Mouse (Mus musculus) brown adipose tissue, adult 24 weeks (tissue): ENCODE results near the gene H1foo. TPM values are rescaled to one million over a fixed set of nuclear protein-coding genes. Genes with fewer than 3 reads are reported as not detected.

Source experiments
- H3K27ac ChIP-seq: fragments of 200-500 bp; replicated peaks from 2 replicates; pipeline ENCODE4 v1.5.1; 2012; ENCODE audit warnings: low read depth, mild to moderate bottlenecking, low read length
- H3K4me1 ChIP-seq: fragments of 200-500 bp; 2 replicates; pipeline ENCODE4 v1.6.1; 2012; ENCODE audit warnings: low read length, mixed read lengths; ENCODE audit not compliant: control insufficient read depth, insufficient read depth, insufficient read length
- H3K4me3 ChIP-seq: fragments of 200-500 bp; 2 replicates; pipeline ENCODE4 v1.5.1; 2012; ENCODE audit warnings: low read depth, mild to moderate bottlenecking, low read length, moderate library complexity; ENCODE audit not compliant: insufficient read depth
- polyA plus RNA-seq: library from polyadenylated mRNA; stranded (reverse); fragments of >200 nt; gene quantifications from 2 replicates; pipeline ENCODE4 v1.2.4, GENCODE M21; 2012; ENCODE audit not compliant: missing spikeins, insufficient read depth, insufficient read length

The H1foo gene
- polyA plus RNA-seq, 1 experiment: not detected

GRCm38 (mm10) chr6:115914511-115915202 is 30.1 kb upstream of the H1foo start:
- H3K4me3 ChIP-seq: no peak overlapping the region
- H3K27ac ChIP-seq: no peak overlapping the region
- H3K4me1 ChIP-seq: peaks cover 43% of the 10 kb centered on the region

- H3K4me3 ChIP-seq: no peak overlapping the region
- H3K4me1 ChIP-seq: peaks cover 46% of the 10 kb centered on the region
- no peak overlapping the region for H3K27ac ChIP-seq
Measured at GRCm38 (mm10) chr6:115915601-115916445, 28.9 kb upstream of the H1foo start.

GRCm38 (mm10) chr6:115916611-115917010 is 28.1 kb upstream of the H1foo start:
- Histone ChIP-seq H3K27ac (no peak overlapping the region), H3K4me3 (no peak overlapping the region), H3K4me1 (peaks cover 40% of the 10 kb centered on the region)

GRCm38 (mm10) chr6:115918615-115919014 is 26.1 kb upstream of the H1foo start:
- Histone ChIP-seq H3K4me1 (peaks cover 26% of the 10 kb centered on the region), H3K27ac (no peak overlapping the region), H3K4me3 (no peak overlapping the region)

- Histone ChIP-seq H3K4me3 (no peak overlapping the region), H3K4me1 (peaks cover 26% of the 10 kb centered on the region), H3K27ac (0 out of 2 replicates have a peak overlapping the region, but pooled peaks have one; percentile 26)
Measured at GRCm38 (mm10) chr6:115919876-115920275, 24.9 kb upstream of the H1foo start.

- Histone ChIP-seq H3K27ac (no peak overlapping the region), H3K4me3 (no peak overlapping the region)
Measured at GRCm38 (mm10) chr6:115924829-115925228, 19.9 kb upstream of the H1foo start.

GRCm38 (mm10) chr6:115926416-115926815 is 18.3 kb upstream of the H1foo start:
- Histone ChIP-seq H3K27ac (no peak overlapping the region), H3K4me3 (no peak overlapping the region), H3K4me1 (peaks cover 5% of the 10 kb centered on the region; the same call in 1 of the 2 replicates)

More at GRCm38 (mm10) chr6:115924829-115925228, 19.9 kb upstream of the H1foo start:
- peaks cover 13% of the 10 kb centered on the region for H3K4me1 ChIP-seq

GRCm38 (mm10) chr6:115927292-115928242 is 17.2 kb upstream of the H1foo start:
- H3K27ac ChIP-seq: no peak overlapping the region
- H3K4me1 ChIP-seq: peaks cover 5% of the 10 kb centered on the region; the same call in 1 of the 2 replicates
- no peak overlapping the region for H3K4me3 ChIP-seq

GRCm38 (mm10) chr6:115930018-115930417 is 14.7 kb upstream of the H1foo start:
- no peak overlapping the region for H3K4me3 ChIP-seq

GRCm38 (mm10) chr6:115931639-115932038 is 13.1 kb upstream of the H1foo start, which contains the start of gene Rho:
Rho (plus strand) TSS chr6:115931748.
- H3K4me1 ChIP-seq: peaks cover 5% of the 10 kb centered on the region; the same call in 1 of the 2 replicates
- H3K27ac ChIP-seq: no peak within 1 kb of the TSS
- H3K4me3 ChIP-seq: no peak within 1 kb of the TSS

More at GRCm38 (mm10) chr6:115930018-115930417, 14.7 kb upstream of the H1foo start:
- Histone ChIP-seq H3K27ac (no peak overlapping the region), H3K4me1 (peaks cover 5% of the 10 kb centered on the region; the same call in 1 of the 2 replicates)

- H3K27ac ChIP-seq: no peak overlapping the region
- no peak overlapping the region for H3K4me3 ChIP-seq
- H3K4me1 ChIP-seq: peaks cover 5% of the 10 kb centered on the region; the same call in 1 of the 2 replicates
Measured at GRCm38 (mm10) chr6:115932391-115932790, 12.3 kb upstream of the H1foo start.

GRCm38 (mm10) chr6:115935544-115935943 is 9.2 kb upstream of the H1foo start:
- H3K4me1 ChIP-seq: no peaks in the 10 kb centered on the region
- no peak overlapping the region for H3K4me3 ChIP-seq
- no peak overlapping the region for H3K27ac ChIP-seq

GRCm38 (mm10) chr6:115938011-115938410 is 6.7 kb upstream of the H1foo start:
- Histone ChIP-seq H3K4me1 (peaks cover 3% of the 10 kb centered on the region; the same call in 1 of the 2 replicates), H3K27ac (no peak overlapping the region), H3K4me3 (no peak overlapping the region)

GRCm38 (mm10) chr6:115938798-115939197 is 5.9 kb upstream of the H1foo start:
- Histone ChIP-seq H3K27ac (no peak overlapping the region), H3K4me3 (no peak overlapping the region), H3K4me1 (peaks cover 8% of the 10 kb centered on the region)
